Mouse (Mus musculus) myocyte (in vitro differentiated cells): ENCODE measurements around the gene Cbx4.

ENCODE experiments used
- CEBPB ChIP-seq: IDR thresholded peaks from 2 replicates; pipeline ENCODE4 v1.6.1; 2011; ENCODE audit warnings: mild to moderate bottlenecking, moderate library complexity; ENCODE audit not compliant: poor library complexity, insufficient read depth, severe bottlenecking
- E2F4 ChIP-seq: IDR thresholded peaks from one replicate; pipeline ENCODE4 v1.6.1; 2011; ENCODE audit warnings: mild to moderate bottlenecking, control low read depth, moderate library complexity; ENCODE audit not compliant: insufficient read depth
- MAX ChIP-seq: IDR thresholded peaks from one replicate; pipeline ENCODE4 v1.6.1; 2011; ENCODE audit warnings: low read depth, mild to moderate bottlenecking, control low read depth
- MYOD1 ChIP-seq, 3 experiments: IDR thresholded peaks; one replicate each; pipeline ENCODE4 v1.6.1; 2011; ENCODE audit warnings: control low read depth in 2 of 3, low read depth in 2 of 3, mild to moderate bottlenecking in 2 of 3, moderate library complexity in 1 of 3; ENCODE audit not compliant: insufficient read length in 2 of 3, control insufficient read depth in 1 of 3
- MYOG ChIP-seq, 3 experiments: IDR thresholded peaks; one replicate each; pipeline ENCODE4 v1.6.1; 2011; ENCODE audit warnings: control low read depth in 2 of 3, low read depth in 2 of 3, mild to moderate bottlenecking in 2 of 3; ENCODE audit not compliant: insufficient read length in 2 of 3, control insufficient read depth in 1 of 3, insufficient read depth in 1 of 3
- POLR2A ChIP-seq: IDR thresholded peaks from one replicate; pipeline ENCODE4 v1.6.1; 2011; ENCODE audit warnings: low read depth, mild to moderate bottlenecking, control low read depth, moderate library complexity; ENCODE audit not compliant: insufficient read length
- POLR2AphosphoS2 ChIP-seq: IDR thresholded peaks from one replicate; pipeline ENCODE4 v1.6.1; 2011; ENCODE audit warnings: low read depth, control low read depth; ENCODE audit not compliant: insufficient read length
- REST ChIP-seq: IDR thresholded peaks from one replicate; pipeline ENCODE4 v1.6.1; 2011; ENCODE audit warnings: mild to moderate bottlenecking, control low read depth, moderate library complexity; ENCODE audit not compliant: insufficient read depth, insufficient read length
- SRF ChIP-seq: IDR thresholded peaks from one replicate; pipeline ENCODE4 v1.6.1; 2011; ENCODE audit warnings: low read depth; ENCODE audit not compliant: control insufficient read depth, insufficient read length
- TCF12 ChIP-seq: IDR thresholded peaks from one replicate; pipeline ENCODE4 v1.6.1; 2011; ENCODE audit warnings: mild to moderate bottlenecking, control low read depth; ENCODE audit not compliant: poor library complexity, insufficient read depth, severe bottlenecking
- TCF3 ChIP-seq: IDR thresholded peaks from one replicate; pipeline ENCODE4 v1.6.1; 2011; ENCODE audit warnings: low read depth, control low read depth; ENCODE audit not compliant: insufficient read length
- USF1 ChIP-seq: IDR thresholded peaks from one replicate; pipeline ENCODE4 v1.6.1; 2011; ENCODE audit warnings: low read depth, mild to moderate bottlenecking, control low read depth, moderate library complexity

DNA sequence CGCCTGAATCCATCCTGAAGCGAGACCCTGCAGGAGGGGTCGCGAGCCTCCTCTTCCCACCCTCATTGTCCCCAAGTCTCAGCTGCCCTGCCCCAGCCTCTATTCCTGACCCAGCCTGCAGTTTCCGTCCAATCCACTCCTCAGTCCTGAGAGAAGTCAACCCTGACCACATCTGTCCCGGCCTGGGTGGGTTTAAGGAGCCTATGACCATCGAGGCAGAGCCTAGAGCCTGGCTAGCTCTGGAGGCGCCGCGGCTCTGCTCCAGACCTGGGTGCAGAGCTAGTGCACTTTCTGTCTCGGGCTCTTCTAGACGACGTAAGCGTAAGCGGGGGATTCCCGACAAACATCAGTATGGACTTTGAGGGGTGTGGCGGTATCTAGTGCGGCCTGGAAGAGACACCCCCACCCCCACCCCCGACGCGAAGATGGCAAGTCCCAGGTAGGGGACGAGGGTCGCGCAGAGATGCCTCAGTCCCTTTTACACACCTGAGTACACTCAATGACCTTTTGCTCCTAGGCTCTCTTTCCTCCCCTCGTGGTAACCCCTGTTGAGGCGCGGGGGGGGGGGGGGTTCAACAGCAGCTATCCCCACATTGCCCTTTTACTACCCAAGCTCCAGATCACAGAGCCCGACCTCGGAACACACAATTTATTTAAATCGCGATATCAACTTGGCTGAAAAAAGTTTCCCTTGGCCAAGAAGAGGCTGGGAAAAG lies 44.1 kb downstream of the Cbx4 start:
- TF ChIP-seq E2F4 (no peak), MAX (no peak), POLR2A (no peak), USF1 (no peak), CEBPB (no peak), TCF12 (no peak), MYOG (IDR thresholded peaks at IDR 0.05; ENCODE audit: control insufficient read depth in 1 of 3, insufficient read depth in 1 of 3, insufficient read length in 2 of 3, low read depth in 2 of 3) (no peak), POLR2AphosphoS2 (no peak), REST (no peak), MYOD1 (IDR thresholded peaks at IDR 0.05; ENCODE audit: control insufficient read depth in 1 of 3, insufficient read length in 2 of 3, low read depth in 2 of 3) (no peak), SRF (no peak), TCF3 (no peak)
